Mouse (Mus musculus) brain, adult 2 months (tissue): ENCODE data around the gene Slc35f1.

ENCODE experiments used
- DNase-seq: peaks from one replicate; pipeline ENCODE4 v3.0.0; 2011; ENCODE audit warnings: low read depth, low spot score

Slc35f1 gene

DNA sequence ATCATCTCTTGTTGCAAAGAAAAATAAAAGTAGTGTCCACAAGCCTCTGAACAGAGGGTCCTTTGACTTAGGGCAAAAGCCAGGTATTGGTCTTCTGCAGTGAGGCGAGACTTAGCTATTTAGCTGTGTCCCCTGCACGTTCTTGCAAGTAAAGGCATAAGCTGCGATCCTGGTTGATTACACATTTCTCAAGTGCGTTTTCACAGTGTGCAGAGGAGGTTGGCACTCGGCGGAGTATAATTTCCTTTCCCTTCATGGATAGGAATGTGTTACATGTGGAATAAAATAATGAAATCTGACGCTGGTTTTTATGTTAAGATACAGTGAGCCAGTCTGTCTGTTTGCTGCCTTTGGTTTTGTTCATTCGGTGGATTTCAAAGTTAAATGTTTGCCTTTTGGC lies 232.8 kb downstream of the Slc35f1 start:
- DNase-seq: peak; percentile 65

DNA sequence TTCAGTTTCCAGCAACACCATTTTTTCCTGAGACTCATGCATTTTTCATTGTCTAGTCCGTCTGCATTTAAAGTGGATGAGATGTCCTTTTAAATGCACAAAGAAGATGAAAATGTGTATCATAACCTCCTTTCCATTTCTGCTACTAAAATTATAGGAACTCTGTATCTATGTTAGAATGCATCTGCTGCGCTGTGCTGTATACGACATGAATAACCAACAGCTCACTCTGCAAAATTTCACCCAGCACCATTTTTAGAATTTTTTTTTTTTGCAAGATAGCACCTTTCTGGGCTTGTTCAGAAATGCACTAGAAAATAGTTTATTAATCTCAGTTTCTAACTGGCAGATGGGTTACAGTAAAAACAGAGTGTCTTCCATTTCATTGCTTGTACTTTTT lies 236.0 kb downstream of the Slc35f1 start:
- DNase-seq: peak; percentile 76

DNA sequence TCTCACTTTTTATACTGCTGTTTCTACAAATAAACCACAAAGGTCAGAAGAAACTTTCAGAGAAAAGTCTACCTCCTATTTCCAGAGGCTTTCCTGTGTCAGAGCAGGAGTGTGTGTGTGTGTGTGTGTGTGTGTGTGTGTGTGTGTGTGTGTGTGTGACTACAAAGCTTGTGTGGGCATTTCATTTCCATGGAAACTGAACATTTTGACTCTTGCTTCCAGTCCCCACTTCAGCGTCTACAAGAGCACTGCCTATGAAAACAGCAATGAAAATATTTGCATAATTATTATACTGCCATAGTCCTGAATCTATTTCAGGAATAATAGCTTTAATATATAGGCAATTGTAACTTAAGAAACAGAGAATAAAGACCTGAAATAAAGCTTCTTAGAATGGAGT lies 241.8 kb downstream of the Slc35f1 start:
- DNase-seq: peak; percentile 58

DNA sequence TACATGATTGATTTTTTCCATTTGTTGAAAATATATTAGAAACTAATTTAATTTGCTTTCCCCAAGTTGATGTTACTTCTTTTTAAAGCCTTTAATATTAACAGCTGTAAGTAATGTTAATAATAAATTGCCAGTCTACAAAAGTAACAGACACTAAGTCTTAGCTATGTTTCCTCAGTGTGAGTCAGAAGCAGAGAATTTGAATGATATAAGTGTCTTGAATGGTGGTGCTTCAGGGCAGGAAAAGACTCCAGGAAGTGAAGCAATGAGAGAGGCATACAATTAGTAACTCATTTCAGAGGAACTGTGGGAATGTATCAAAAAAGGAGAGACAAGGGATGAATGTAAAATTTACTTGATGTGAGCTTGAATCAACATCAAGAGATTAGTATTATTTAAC lies 244.3 kb downstream of the Slc35f1 start:
- DNase-seq: no peak

DNA sequence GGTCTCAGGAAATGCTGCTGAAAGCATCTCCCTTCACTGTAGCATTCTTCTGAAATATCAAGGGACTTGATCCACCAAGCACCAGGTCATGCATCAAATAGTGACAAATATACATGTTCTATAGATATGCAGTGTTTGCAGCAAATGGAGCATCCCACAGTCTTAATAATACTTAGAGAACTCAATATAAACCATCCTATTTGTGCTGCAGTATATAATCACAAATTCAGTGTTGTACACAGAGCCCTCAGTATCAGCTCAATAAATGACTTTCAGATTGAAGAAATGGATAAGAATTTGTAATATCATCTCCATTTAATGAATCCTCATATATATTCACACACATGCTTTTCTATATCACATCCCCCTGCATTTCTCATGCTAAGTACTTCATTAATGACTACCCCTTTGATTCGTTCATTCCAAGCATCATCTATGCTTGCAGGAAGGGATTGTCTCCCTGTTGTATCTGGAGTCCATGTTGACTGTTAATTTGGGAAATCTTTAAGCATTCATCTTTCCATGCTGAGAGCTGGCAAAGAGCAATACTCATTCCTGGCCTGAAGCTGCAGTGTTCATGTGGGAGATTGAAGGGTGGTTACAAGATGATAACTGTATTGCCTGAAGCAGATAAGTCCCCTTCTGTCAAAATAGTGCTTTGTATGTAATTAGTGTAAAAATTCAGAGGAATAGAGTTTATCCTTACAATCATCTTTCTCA lies 249.9 kb downstream of the Slc35f1 start:
- DNase-seq: no peak

DNA sequence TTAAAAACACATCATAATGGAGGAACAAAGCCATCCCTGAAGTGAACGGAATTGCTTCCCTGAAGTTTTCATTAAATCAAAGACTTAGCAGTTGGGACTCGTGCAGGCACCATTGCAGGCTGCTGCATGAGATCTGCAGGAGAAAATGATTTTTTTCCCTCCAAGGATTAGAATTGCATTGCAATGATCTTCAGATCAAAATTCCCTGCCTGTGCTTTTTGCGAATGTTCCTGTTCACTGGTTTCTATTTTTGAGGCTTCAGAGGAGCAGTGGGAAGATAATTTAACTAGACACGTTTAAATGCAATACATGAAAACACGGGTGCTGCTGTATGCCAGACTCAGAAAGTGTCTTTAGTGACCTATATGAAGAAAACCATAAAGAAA lies 250.5 kb downstream of the Slc35f1 start:
- peak; percentile 59 for DNase-seq

DNA sequence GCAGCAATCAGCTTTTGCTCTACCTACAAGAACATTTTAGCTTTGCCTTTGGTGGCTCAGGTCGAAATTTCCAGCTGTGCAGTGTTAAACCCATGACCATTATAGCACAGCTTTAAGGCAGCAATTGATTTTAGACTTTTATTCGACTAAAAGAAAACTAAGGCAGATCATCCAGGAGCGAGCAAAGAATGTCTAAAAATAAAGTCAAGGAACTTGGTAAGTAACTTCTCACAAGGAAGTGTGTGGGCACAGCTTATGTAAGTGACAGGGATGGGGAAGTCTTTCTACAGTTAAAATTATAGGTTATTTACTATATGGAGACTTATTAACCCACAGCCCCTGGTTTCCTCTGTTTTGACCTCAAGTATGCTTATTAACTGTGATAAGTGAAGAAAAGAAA lies 262.2 kb downstream of the Slc35f1 start:
- peak; percentile 83 for DNase-seq

DNA sequence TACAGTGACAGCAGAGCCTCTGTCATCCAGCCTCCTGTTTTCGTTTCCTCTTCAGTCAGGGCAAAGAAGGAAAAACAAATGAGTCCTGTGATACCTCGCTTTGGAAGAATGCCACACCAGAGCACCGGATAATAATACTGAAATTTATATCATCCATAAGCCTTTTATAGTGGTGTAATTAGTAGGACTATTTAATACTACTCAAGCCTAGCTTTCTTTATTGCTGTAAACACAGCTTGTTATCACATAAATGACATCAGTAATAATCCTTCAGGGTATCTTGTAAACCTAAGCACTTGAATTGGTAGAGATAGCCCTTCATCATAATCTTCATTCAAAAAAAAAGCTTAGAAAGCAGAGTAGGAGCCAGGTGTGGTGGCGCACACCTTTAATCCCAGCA lies 266.4 kb downstream of the Slc35f1 start:
- no peak for DNase-seq

DNA sequence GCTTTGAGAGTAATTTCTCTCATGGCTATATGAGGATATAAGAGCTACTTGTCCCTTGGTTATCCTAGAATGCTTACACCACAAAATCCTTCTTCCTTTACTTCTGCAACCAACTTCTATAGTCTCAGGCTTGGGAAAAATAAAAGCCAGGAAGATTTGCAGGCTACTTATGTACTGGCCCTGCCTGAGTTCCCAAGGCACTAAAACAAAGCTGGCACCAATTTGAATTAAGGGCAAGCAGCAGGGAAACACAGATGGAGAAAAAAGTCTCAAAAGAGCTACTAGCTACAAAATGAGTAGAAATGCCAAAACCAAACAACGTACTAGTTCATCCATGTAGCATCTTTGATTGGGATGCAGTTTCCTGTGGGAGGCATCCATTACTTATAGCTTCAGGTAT lies 288.9 kb downstream of the Slc35f1 start:
- DNase-seq: peak; percentile 18

DNA sequence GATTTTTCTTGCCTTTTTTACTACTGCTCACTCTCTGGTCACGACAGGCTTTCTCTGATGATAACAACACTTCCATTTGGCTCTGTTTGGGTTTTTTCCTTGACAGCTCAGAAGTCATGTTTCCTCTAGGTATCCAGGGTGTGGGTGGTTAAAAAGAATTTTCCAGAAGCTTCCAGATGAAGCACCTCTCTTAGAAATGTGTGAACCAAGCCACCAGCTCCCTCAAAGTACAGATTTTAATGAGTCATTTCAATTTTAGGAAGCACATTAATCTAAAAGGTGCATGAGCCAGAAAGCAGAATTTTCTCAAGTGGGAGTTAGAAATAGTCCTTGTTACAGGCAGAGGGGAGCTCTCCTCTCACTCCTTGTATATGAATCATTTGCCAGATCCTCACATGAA lies 292.5 kb downstream of the Slc35f1 start:
- DNase-seq: peak; percentile 90

DNA sequence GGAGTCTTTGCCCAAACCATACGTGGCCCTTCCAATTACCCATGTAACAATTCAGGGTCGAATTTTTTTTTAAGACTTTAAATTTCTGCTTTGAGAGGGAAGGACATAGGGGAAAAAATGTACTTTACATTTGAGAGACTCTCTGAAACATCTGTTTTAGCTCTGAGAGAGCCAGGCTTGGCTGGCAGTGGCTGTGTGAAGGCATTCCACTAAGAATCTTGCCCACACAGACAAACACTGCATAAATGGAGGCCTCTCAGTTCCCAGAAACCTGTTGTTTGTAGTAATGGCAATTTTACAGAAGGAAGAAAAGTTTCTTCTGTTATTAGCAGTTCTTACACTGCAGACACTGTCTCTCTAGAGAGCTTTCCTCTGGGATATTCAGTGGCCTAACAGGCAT lies 301.9 kb downstream of the Slc35f1 start:
- peak; percentile 63 for DNase-seq

DNA sequence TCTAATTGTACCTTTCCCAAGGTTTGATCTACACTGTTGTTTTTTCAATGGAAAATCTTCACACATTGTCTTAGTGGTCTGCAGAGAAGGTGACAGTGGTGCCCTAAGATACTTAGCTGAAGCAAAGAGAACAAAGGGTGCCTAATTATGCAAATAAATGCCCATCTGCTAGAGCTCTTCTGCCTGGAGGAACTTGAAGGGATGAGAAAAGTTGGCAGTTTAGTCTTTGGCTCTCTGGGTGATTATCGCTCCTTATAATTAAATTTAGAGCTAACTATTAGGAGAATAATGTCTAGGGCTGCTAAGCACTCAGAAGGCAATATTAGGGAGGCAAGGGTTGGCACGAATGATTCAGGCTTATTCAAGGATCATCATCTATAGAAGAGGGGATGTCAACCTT lies 306.6 kb downstream of the Slc35f1 start:
- no peak for DNase-seq

DNA sequence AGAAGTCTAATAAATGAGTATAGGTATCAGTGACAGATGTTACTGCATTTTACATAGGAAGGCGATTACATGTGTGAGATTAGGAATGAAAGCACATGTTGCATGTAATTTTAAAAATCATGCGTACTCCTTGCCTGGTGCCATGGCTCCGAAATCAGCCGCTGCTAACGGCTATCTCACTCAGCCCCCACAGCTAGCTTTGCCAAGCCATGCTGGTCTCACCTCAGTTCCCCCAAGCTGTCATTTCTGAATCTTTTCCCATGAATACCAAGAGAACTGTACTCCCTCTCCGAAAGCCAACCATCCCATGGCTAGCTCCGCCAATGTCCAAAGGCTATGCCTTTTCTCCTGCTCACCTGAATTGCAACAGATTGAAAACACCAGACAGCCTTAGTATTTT lies 310.8 kb downstream of the Slc35f1 start:
- DNase-seq: no peak

DNA sequence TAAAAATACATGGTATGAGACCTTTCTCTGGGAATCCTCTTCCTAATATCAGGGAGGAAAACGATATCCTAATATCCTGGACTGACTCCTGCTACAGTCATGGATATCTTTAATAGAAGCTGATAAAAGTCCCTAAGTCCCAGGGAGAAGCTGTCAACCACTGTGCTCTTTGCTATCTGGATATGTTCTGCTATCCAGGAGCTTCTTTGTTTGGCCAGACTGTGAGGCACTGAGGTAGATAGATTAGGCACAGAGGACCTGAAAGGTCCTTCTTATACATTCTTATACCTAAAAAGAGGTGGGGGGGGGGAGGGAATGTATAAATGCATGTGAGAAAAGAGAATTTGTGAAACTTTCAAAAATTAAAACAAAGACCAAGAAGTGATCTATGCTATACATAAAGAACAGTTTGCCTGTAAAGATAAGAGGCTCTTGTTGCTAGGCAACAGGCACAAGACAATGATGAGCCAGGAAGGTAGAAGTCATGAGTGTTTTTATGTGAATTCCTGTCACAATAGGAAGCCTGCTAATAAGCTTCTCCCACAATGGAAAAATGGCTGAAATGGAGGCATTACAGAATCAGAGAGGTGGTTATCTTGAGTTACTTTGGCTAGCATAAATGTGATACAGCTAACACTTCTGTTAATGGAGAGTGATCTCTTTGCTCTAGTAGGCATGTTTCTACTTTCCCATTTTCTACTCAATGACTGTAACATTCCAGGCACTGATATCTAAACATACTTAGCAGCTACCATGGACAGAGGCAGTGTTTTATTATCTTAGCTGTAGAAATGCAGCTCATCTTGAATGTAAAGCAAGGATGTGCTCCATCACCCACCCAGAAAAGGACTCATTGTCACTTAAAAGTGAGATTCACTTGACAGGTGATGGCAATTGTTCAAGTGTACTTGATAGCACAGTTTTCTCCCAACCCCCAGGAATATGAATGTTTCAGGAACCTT lies 316.2 kb downstream of the Slc35f1 start:
- peak; percentile 40 for DNase-seq

DNA sequence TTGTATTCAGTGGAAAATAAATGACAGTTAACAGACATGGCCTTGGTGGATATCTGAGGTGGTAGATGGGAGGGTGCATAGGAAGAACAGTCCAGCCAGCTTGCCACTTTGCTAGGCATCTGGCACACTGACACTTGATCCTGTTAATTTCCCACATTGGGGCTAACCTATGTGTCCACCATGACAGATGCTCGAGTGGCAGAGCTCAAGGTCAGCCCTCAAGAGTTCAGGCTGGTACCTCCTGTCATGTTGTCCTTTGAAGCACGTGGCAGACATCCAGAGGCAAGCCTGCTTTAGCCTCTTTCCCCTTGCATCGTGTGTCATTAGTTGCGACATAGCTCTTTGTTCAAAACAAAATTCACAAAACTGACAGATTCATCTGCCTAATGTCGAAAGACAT lies 323.5 kb downstream of the Slc35f1 start:
- DNase-seq: peak; percentile 9

DNA sequence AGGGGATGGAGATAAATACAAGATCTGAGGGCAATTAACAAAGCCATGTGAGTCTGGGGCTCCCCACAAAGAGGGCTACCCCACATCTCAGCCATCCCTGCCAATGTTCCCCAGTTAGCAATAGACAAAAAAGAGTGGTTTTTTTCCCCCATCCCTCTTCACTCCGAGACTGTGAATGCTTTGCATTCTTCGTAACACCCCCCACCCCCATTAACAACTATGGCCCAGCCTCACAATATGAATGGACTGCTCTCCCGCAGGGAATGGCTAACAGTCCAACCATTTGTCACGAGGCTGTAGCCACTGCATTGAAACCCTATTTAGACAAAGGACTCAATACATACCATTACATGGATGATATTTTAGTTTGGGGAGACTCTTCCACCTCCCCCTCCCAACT lies 338.1 kb downstream of the Slc35f1 start:
- DNase-seq: no peak

DNA sequence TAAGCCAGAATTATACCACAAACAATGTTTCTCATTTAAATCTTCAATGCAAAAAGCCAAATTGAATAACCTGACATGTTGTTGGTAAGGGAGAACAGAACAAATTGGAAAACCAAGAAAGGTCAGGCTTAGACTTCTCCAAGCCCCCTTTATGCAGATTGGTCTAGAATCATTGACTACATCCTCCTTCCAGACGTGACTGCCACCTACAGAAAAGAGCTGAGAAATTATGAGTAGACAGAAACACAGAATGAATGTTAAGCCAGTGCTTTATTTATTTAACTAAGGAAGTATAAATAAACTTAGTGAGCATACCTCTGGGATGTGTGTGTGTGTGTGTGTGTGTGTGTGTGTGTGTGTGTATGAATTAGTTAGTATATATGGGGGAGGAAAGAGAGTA lies 344.9 kb downstream of the Slc35f1 start:
- DNase-seq: no peak

DNA sequence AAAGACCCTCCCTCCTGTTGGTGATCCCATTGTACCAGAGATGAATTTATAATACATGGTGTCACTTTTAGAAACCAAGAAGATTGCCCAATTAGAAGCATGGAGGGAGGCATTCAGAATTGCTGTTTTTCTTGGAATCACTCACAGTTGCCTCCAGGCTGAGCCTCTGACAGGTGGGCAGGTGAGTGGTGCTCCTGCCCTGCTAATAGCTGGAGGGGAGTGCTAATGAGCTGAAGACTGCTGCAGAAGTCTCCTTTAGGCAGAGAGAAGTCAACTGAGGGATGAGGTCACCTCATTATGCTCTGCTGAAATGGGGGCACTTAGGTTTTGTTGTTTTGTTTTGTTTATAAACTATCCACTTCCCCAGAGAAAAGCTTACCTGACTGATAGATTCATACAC lies 355.6 kb downstream of the Slc35f1 start:
- DNase-seq: no peak

DNA sequence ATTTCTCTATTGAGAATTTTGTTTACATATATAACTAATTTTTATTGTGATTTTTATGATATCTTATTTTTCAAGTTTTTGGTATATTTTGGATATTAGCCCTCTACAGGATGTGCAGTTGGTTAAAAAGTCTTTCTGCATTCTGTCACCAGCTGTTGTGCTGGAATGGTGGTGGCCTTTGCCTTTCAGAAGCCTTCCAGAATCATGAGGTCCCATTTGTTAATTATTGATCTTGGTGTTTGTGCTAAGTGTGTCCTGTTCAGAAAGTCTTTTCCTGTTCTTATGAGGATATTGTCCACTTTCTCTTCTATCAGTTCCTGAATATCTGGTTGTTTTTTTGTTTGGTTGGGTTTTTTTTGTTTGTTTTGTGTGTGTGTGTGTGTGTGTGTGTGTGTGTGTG lies 362.2 kb downstream of the Slc35f1 start:
- DNase-seq: no peak

DNA sequence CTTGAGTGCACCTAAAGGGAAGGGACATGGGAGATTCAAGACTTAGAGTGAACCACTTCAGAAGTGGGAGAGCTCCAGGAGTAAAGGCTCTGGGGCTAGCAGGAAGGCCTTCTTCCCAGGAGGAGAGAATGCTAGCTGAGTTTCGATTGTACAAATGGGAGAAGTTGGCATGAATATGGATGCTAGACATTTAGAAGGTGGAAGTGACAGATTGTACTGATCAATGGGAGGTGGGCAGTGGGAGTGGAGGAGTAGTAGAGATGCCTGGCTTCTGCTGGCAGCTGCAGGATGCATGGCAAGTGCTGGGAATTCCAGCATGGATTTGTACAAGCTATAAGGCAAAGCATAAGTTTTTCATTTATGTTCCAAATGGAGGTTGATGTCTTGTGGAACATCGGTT lies 370.4 kb downstream of the Slc35f1 start:
- peak; percentile 68 for DNase-seq

DNA sequence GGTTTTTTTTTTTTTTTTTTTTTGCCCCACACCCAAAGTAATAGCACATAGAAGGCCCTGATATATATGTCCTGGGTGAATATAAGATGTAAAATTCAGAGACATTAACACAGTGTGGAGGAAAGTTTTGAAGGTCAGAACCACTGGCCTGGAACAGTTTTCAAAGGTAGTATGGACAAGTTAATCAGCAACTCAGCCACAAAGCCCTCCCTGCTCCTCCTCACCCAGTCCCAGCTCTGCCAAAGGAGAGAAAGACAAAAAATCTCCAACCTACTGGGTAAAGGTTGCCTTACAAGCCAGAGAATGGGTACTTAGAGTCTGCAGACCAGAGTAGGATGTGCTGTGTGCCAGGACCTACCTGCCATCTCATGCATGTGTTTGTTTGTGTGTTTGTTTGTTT lies 372.4 kb downstream of the Slc35f1 start:
- DNase-seq: no peak

DNA sequence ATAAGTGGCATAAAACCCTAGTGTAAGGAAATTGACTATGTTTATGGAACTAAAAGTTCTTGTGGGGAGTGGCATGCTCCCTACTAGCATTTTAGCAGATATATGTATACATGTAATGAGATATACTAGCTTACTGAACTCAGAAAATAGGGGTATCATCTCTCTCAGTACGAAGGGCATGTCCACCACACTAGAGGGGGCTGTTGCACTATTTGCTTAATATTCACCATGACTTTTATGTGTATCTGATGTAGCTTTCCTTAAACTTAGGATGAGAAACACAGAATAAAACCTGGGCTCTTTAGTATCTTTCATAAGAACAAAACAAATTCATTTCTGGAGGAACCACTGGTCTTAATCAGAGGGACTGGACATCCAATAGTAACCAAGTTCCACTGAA lies 397.5 kb downstream of the Slc35f1 start:
- DNase-seq: peak; percentile 12

DNA sequence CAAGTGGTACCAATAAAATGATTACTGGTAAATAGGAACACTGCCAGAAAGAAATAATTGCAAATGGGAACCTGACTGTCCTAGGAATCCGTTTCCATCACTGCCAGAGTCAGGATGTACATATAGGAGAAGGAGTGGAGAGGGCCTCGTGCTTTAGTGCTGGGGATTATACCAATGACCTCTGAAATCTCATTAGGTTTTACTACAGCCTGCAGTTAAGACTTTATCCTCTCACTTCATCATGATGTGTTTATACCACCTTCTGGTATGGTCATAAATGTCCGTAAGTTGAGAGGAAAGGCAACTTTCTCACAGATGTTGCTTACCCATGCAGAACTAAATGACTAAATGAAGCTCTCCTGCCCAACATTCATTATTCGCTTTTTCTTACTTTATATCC lies 401.2 kb downstream of the Slc35f1 start:
- DNase-seq: no peak
